Mouse (Mus musculus): ENCODE measurements around the gene Atf2.

DNA sequence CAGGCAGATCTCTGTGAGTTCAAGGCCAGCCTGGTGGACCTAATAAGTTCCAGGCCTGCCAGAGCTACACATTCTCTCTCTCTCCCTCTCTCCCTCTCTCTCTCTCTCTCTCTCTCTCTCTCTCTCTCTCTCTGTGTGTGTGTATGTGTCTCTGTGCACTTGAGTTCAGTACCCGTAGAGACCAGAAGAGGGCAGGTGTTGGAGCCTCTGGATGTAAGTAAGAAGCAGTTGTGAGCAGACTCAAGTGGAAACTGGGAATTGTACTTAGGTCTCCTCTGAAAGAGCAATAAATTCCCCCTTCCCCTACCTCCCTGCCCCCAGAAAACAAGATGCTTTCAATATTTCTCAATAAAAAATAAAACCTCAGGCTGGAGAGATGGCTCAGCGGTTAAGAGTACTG is 11.1 kb upstream of the Atf2 start:
- TF ChIP-seq CTCF (IDR thresholded peaks at IDR 0.05; ENCODE audit: low read depth, low read length) (no peak), GATA2 (IDR thresholded peaks at IDR 0.05; ENCODE audit: borderline replicate concordance, low read depth, low read length) (no peak), GATA1 (IDR thresholded peaks at IDR 0.05; ENCODE audit: borderline replicate concordance, low read length) (no peak), TAL1 (conservative IDR thresholded peaks at IDR 0.05; ENCODE audit: low read depth, low read length) (no peak)
